Mouse (Mus musculus) cerebellum, adult 9-11 months (tissue): ENCODE data around the gene Fcho1.

Experiments
- DNase-seq: peaks from one replicate; pipeline ENCODE4 v3.0.0; 2022

Gene Fcho1

GRCm38 (mm10) chr8:71658515-71659049 is 66.9 kb downstream of the Fcho1 start:
- DNase-seq, result peak; percentile 34
